Mouse (Mus musculus) kidney, adult 2 months (tissue): Measurements from ENCODE around the gene Rbck1.

Source experiments
- CTCF ChIP-seq: fragments of 200-500 bp; conservative IDR thresholded peaks from 2 replicates; pipeline ENCODE4 v1.5.1; 2011; ENCODE audit warnings: low read depth, mild to moderate bottlenecking, control low read depth, low read length, moderate library complexity, mixed read lengths; ENCODE audit not compliant: insufficient read depth, insufficient read length
- POLR2A ChIP-seq: fragments of 200-500 bp; IDR thresholded peaks from one replicate; pipeline ENCODE4 v1.6.1; 2011; ENCODE audit warnings: low read depth, low read length, control low read depth

- TF ChIP-seq CTCF (no peak), POLR2A (no peak)
These were observed 2.9 kb upstream of the Rbck1 start for GRCm38 (mm10) chr2:152335289-152335820.
